Mouse (Mus musculus): ENCODE results near the gene Strbp. TPM values are rescaled to one million over a fixed set of nuclear protein-coding genes. Genes with fewer than 3 reads are reported as not detected.
"Not testable (repeated sequence)": the region's sequence is repeated elsewhere in the genome, so short reads cannot be mapped to it uniquely, and the experiment has no call there.

Gene Strbp
- polyA plus RNA-seq, 1 experiment, result 133 TPM

DNA sequence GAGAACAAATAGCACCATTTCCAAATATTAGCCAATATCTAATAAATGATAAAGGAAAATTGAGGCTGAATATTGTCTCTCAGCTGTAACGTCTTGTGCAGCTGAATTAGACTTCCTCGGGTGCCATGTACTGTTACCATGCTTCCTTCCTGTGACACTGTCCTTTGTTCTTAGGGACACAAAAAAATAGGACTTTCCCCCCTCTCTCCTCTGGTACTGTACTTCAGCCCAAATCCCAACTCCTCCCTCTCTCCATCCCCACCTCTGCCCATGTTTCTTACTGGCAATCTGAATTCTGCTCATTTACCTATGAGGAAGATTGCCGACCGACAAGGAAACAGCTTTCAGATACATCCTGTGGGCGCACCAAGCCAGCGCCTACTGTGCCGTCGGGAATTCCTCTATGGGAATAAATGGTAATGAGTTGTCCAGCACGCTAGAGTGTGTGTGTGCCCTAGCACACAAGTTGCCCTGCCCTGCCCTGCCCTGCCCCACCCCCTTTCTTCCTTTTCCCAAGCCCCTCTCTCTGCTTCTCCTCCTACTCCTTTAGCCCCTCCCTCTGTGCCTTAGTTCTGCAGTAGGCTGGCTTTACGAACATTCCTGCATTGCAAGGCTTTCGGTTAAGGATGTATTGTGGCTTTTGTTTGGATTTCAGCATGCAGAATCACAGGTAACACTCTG lies 187.5 kb downstream of the Strbp start, which contains the start of gene Gpr21:
Gene Gpr21 (plus strand): TSS at position 303 of the 681 bp plus-strand sequence.
- Histone ChIP-seq H3K36me3 (ENCODE audit: control insufficient read depth, insufficient read depth, low read length, poor library complexity, severe bottlenecking) (peaks cover 17% of the 10 kb centered on the region), H3K9me3 (replicated peaks; ENCODE audit: control insufficient read depth, insufficient read depth, low read length, poor library complexity, severe bottlenecking) (no peaks in the 10 kb centered on the region), H3K27ac (ENCODE audit: insufficient read depth, low read length) (peak within 1 kb of the TSS; percentile 21; the same call in 1 of the 2 replicates), H3K27me3 (ENCODE audit: control insufficient read depth, insufficient read depth, low read length, poor library complexity, severe bottlenecking) (no peaks in the 10 kb centered on the region), H3K4me1 (ENCODE audit: control insufficient read depth, insufficient read depth, low read length) (peaks cover 3% of the 10 kb centered on the region), H3K9ac (ENCODE audit: low read depth, poor library complexity, severe bottlenecking) (no peak within 1 kb of the TSS), H3K4me3 (ENCODE audit: low read depth, low read length) (peak within 1 kb of the TSS; percentile 24)
- TF ChIP-seq POLR2A (IDR thresholded peaks at IDR 0.05; ENCODE audit: insufficient read depth, low read length), result no peak
- no peak for TF ChIP-seq CTCF (IDR thresholded peaks at IDR 0.05; ENCODE audit: low read depth, low read length)
- TF ChIP-seq EP300 (IDR thresholded peaks at IDR 0.05; ENCODE audit: insufficient read depth, low read depth, low read length), result no peak

DNA sequence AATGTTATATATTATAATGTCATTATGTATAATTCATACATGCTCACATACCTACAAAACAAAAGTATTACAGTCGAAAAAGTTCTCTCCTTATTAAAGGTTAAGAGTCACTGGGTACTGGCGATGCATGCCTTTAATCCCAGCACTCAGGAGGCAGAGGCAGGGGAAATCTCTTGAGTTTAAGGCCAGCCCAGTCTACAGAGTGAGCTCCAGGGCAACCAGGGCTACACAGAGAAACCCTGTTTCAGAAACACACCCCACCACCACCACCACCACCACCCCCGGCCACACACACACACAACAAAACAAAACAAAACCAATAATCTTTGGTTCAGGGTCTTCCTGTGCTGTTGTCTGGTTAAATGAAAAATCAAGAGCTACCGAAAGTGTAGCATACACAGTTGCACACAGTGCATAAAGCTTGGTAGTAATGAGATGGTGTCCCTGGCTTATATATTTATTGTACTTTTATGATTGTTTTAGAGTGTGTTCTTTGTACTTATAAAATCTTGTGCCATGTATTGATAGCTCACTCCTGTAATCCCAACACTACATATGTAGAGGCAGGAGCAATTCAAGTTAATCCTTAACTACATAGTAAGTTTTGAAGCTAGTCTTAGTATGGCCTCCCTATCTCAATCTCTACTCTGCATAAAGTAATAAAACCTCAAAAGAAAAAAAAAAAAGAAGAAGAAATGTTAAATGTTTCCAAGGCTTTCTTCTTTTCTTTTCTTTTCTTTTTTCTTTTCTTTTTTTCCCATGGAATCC lies 192.3 kb downstream of the Strbp start:
- Histone ChIP-seq H3K9me3 (replicated peaks; ENCODE audit: control insufficient read depth, insufficient read depth, low read length, poor library complexity, severe bottlenecking) (no peaks in the 10 kb centered on the region), H3K36me3 (ENCODE audit: control insufficient read depth, insufficient read depth, low read length, poor library complexity, severe bottlenecking) (peaks cover 21% of the 10 kb centered on the region), H3K4me1 (ENCODE audit: control insufficient read depth, insufficient read depth, low read length) (no peaks in the 10 kb centered on the region), H3K27ac (ENCODE audit: insufficient read depth, low read length) (no peak overlapping the region), H3K9ac (ENCODE audit: low read depth, poor library complexity, severe bottlenecking) (no peak overlapping the region), H3K27me3 (ENCODE audit: control insufficient read depth, insufficient read depth, low read length, poor library complexity, severe bottlenecking) (no peaks in the 10 kb centered on the region), H3K4me3 (ENCODE audit: low read depth, low read length) (no peak overlapping the region)
- TF ChIP-seq CTCF (IDR thresholded peaks at IDR 0.05; ENCODE audit: low read depth, low read length) (no peak), POLR2A (IDR thresholded peaks at IDR 0.05; ENCODE audit: insufficient read depth, low read length) (no peak), EP300 (IDR thresholded peaks at IDR 0.05; ENCODE audit: insufficient read depth, low read depth, low read length) (no peak)

DNA sequence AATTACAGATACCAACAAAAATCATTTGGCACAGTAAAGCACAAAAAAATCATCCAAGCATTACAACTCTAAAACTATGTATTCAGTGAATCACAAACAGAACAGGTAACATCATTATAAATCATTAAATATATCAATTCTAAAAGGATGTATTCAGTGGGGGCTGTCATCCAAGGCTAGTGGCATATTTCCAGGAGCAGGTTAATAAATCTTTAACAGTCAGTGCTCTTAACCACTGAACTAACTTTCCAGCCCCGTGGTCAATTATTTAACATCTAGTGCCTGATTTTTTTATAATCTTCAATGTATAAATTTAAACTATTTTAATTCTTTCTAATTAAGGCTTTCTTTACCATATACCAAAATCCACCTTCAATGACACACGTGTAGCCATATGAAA lies 197.8 kb downstream of the Strbp start:
- H3K27me3 ChIP-seq (ENCODE audit: control insufficient read depth, insufficient read depth, low read length, poor library complexity, severe bottlenecking); H3K9me3 ChIP-seq (replicated peaks; ENCODE audit: control insufficient read depth, insufficient read depth, low read length, poor library complexity, severe bottlenecking); H3K9ac ChIP-seq (ENCODE audit: low read depth, poor library complexity, severe bottlenecking); H3K4me3 ChIP-seq (ENCODE audit: low read depth, low read length); H3K27ac ChIP-seq (ENCODE audit: insufficient read depth, low read length); H3K4me1 ChIP-seq (ENCODE audit: control insufficient read depth, insufficient read depth, low read length): not testable (repeated sequence)
- peaks cover 25% of the 10 kb centered on the region for H3K36me3 ChIP-seq (ENCODE audit: control insufficient read depth, insufficient read depth, low read length, poor library complexity, severe bottlenecking)

GRCm38 (mm10) chr2:37497321-37497720 lies 206.3 kb downstream of the Strbp start:
- Histone ChIP-seq H3K9ac (ENCODE audit: low read depth, poor library complexity, severe bottlenecking) (no peak overlapping the region), H3K4me3 (ENCODE audit: low read depth, low read length) (no peak overlapping the region), H3K4me1 (ENCODE audit: control insufficient read depth, insufficient read depth, low read length) (no peaks in the 10 kb centered on the region), H3K27me3 (ENCODE audit: control insufficient read depth, insufficient read depth, low read length, poor library complexity, severe bottlenecking) (no peaks in the 10 kb centered on the region), H3K36me3 (ENCODE audit: control insufficient read depth, insufficient read depth, low read length, poor library complexity, severe bottlenecking) (peaks cover 14% of the 10 kb centered on the region), H3K27ac (ENCODE audit: insufficient read depth, low read length) (no peak overlapping the region), H3K9me3 (replicated peaks; ENCODE audit: control insufficient read depth, insufficient read depth, low read length, poor library complexity, severe bottlenecking) (no peaks in the 10 kb centered on the region)
- TF ChIP-seq CTCF (IDR thresholded peaks at IDR 0.05; ENCODE audit: low read depth, low read length) (no peak), EP300 (IDR thresholded peaks at IDR 0.05; ENCODE audit: insufficient read depth, low read depth, low read length) (no peak), POLR2A (IDR thresholded peaks at IDR 0.05; ENCODE audit: insufficient read depth, low read length) (no peak)

GRCm38 (mm10) chr2:37488956-37489355 lies 214.7 kb downstream of the Strbp start:
- Histone ChIP-seq H3K4me1 (ENCODE audit: control insufficient read depth, insufficient read depth, low read length) (no peaks in the 10 kb centered on the region), H3K9ac (ENCODE audit: low read depth, poor library complexity, severe bottlenecking) (no peak overlapping the region), H3K27ac (ENCODE audit: insufficient read depth, low read length) (no peak overlapping the region), H3K27me3 (ENCODE audit: control insufficient read depth, insufficient read depth, low read length, poor library complexity, severe bottlenecking) (no peaks in the 10 kb centered on the region), H3K36me3 (ENCODE audit: control insufficient read depth, insufficient read depth, low read length, poor library complexity, severe bottlenecking) (peaks cover 42% of the 10 kb centered on the region), H3K4me3 (ENCODE audit: low read depth, low read length) (no peak overlapping the region), H3K9me3 (replicated peaks; ENCODE audit: control insufficient read depth, insufficient read depth, low read length, poor library complexity, severe bottlenecking) (no peaks in the 10 kb centered on the region)
- TF ChIP-seq CTCF (IDR thresholded peaks at IDR 0.05; ENCODE audit: low read depth, low read length) (no peak), POLR2A (IDR thresholded peaks at IDR 0.05; ENCODE audit: insufficient read depth, low read length) (no peak), EP300 (IDR thresholded peaks at IDR 0.05; ENCODE audit: insufficient read depth, low read depth, low read length) (no peak)

DNA sequence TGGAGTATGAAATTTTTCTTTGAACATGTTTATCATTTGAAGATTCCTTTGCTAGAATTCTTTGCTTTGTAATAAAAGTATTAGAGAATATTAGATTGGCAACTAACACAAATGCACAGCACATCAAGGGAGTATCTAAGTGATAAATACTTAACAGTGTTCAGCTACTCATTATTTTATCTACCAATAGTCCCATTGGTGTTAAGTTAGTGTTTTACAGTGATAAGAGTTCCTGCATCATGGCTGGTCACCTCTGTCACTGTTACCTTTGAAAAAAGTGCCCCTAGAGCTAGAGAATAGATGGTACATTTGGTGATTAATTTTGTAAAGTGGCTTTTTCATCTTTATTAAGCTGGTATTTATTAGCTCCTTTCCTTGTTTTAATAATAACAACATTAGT lies 217.3 kb downstream of the Strbp start:
- Histone ChIP-seq H3K27me3 (ENCODE audit: control insufficient read depth, insufficient read depth, low read length, poor library complexity, severe bottlenecking) (no peaks in the 10 kb centered on the region), H3K4me3 (ENCODE audit: low read depth, low read length) (no peak overlapping the region), H3K9ac (ENCODE audit: low read depth, poor library complexity, severe bottlenecking) (no peak overlapping the region), H3K4me1 (ENCODE audit: control insufficient read depth, insufficient read depth, low read length) (no peaks in the 10 kb centered on the region), H3K36me3 (ENCODE audit: control insufficient read depth, insufficient read depth, low read length, poor library complexity, severe bottlenecking) (peaks cover 41% of the 10 kb centered on the region), H3K9me3 (replicated peaks; ENCODE audit: control insufficient read depth, insufficient read depth, low read length, poor library complexity, severe bottlenecking) (no peaks in the 10 kb centered on the region), H3K27ac (ENCODE audit: insufficient read depth, low read length) (no peak overlapping the region)
- TF ChIP-seq CTCF (IDR thresholded peaks at IDR 0.05; ENCODE audit: low read depth, low read length) (no peak), EP300 (IDR thresholded peaks at IDR 0.05; ENCODE audit: insufficient read depth, low read depth, low read length) (no peak), POLR2A (IDR thresholded peaks at IDR 0.05; ENCODE audit: insufficient read depth, low read length) (no peak)
